Mouse (Mus musculus): ENCODE measurements around the gene Cyb561d1.
"Not testable (repeated sequence)": the region's sequence is repeated elsewhere in the genome, so short reads cannot be mapped to it uniquely, and the experiment has no call there.

The Cyb561d1 gene

GRCm38 (mm10) chr3:108200329-108201323 lies at the start of gene Cyb561d1:
TSS of gene Cyb561d1 (minus strand) at chr3:108201212.
- DNase-seq (ENCODE audit: inconsistent ontology term), result peak; percentile 97

GRCm38 (mm10) chr3:108246857-108247256 lies 45.8 kb upstream of the Cyb561d1 start:
- DNase-seq (ENCODE audit: inconsistent ontology term), result no peak

GRCm38 (mm10) chr3:108241243-108241839 lies 40.3 kb upstream of the Cyb561d1 start:
- DNase-seq (ENCODE audit: inconsistent ontology term), result no peak

DNA sequence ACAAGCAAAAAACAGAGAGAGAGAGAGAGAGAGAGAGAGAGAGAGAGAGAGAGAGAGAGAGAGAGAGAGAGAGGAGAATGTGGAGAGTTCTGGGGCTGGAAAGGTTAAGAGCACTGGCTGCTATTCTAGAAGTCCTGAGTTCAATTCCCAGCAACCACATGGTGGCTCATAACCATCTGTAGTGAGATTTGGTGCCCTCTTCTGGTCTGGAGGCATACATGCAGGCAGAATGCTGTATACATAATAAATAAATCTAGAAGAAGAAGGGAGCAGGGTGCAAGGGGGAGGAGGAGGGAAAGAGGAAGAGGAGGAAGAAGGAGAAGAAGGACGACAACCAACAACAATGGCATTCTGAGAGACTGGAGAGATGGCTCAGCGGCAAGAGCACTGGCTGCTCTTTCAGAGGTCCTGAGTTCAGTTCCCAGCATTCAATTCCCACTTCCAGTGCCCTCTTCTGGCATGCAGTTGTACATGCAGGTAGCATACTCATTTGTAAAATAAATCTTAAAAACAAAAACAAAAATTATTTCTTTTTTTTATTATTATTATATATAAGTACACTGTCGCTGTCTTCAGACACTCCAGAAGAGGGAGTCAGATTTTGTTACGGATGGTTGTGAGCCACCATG lies 36.6 kb upstream of the Cyb561d1 start:
- not testable (repeated sequence) for DNase-seq (ENCODE audit: inconsistent ontology term)

- DNase-seq (ENCODE audit: inconsistent ontology term), result no peak
These were observed 30.6 kb upstream of the Cyb561d1 start for GRCm38 (mm10) chr3:108231646-108232045.

DNA sequence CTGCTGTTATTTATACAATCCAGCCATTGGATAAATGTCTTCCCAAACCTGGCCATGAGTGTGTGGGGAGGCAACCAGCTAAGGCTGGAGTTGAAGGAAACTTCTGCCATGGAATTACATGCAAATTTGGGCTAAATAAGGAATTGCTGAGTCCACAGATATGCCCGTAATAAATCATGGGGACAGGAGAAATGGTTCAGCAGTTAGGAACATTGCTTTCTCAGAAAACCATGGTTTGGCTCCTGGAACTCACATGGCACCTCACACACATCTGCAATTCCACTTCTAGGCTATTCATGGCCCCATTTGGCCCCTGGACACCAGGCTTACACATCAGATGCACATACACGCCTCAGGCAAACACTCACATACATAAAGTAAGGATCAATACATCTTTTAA lies 26.5 kb upstream of the Cyb561d1 start:
- DNase-seq (ENCODE audit: inconsistent ontology term), result no peak

- DNase-seq (ENCODE audit: inconsistent ontology term), result no peak
These were observed 25.7 kb upstream of the Cyb561d1 start, which contains the start of gene Sypl2 for GRCm38 (mm10) chr3:108226558-108227350. TSS of gene Sypl2 (minus strand) at chr3:108226648.

- no peak for DNase-seq (ENCODE audit: inconsistent ontology term)
These were observed 24.9 kb upstream of the Cyb561d1 start for GRCm38 (mm10) chr3:108225711-108226557.

DNA sequence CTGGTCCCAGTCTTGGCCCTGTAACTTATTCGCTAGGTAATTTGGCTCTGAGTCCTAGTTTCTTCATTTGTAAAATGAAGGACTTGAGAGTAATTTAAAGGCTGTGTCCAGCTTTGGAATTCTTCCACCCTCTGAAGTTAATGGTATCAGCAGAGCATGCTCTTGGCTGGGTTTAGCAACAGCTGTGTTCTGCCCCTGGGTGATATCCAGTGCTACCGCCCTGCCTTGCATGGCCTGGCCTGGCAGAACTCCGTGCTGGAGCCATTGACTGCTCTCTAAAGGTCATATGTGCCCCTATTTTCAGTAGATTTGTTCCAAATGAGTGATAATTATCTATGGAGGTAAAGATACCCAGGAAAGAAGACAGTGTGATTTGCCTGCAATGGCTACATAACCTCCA lies 19.6 kb upstream of the Cyb561d1 start:
- DNase-seq (ENCODE audit: inconsistent ontology term), result no peak

DNA sequence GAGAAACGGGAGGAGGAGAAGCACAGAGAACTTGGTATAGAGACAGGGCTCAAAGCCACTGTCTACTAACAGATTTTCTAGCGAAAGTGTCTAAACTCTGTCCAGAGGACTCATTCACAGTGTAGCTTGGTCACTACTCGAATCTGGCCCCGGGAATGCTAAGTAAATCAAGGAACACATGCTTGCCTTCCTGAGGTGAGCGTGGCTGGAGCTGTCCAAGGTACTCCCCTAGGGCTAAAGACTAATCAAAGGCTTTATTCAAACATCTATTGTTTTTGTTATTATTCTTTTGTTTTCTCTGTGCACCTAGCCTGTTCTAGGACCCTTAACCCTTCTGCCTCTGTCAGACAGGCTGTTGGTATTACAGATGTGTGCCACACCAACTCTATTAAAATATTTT lies 13.7 kb upstream of the Cyb561d1 start:
- no peak for DNase-seq (ENCODE audit: inconsistent ontology term)

- no peak for DNase-seq (ENCODE audit: inconsistent ontology term)
These were observed 11.4 kb upstream of the Cyb561d1 start for GRCm38 (mm10) chr3:108212406-108212805.

DNA sequence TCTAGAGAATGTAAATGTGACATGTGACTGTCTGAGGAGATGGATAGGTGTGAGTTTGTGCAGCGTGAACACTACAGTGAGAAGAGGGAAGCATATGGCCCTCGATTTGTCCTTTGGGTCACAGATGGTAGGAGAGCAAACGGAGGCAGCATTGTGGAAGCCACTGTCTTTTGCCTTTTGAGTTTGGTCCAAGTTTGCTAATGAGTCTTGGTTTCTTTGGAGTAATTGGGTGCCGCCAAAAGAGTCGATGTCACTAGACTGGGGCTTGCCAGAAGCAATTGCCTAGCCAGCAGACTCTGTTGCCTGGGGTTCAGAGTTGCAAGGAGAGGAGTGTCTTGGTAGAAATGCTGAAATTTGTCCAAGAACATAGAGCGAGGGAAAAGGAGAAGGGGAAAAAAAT lies 10.8 kb upstream of the Cyb561d1 start:
- DNase-seq (ENCODE audit: inconsistent ontology term), result no peak

DNA sequence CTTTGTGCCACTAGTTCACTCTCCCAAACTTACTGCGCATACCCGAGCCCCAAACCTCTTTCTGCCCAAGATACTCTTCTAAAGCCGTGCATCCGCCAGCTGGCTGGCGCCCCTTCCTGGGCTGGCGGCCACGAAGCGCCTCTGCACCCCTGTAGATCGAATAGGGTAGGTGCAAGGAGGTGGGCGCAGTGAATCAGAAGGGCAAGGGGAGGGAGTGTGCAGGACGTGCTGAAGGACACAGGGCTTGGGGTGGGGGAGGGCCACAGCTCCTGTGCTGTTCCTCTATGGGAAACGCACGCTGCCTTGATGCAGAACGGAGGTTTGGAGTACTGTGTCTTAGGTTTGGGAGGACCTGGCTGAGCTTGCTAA lies 9.7 kb upstream of the Cyb561d1 start, which contains the start of gene Atxn7l2:
Atxn7l2 (minus strand) TSS at position 164 of the 369 bp plus-strand sequence.
- no peak for DNase-seq (ENCODE audit: inconsistent ontology term)

DNA sequence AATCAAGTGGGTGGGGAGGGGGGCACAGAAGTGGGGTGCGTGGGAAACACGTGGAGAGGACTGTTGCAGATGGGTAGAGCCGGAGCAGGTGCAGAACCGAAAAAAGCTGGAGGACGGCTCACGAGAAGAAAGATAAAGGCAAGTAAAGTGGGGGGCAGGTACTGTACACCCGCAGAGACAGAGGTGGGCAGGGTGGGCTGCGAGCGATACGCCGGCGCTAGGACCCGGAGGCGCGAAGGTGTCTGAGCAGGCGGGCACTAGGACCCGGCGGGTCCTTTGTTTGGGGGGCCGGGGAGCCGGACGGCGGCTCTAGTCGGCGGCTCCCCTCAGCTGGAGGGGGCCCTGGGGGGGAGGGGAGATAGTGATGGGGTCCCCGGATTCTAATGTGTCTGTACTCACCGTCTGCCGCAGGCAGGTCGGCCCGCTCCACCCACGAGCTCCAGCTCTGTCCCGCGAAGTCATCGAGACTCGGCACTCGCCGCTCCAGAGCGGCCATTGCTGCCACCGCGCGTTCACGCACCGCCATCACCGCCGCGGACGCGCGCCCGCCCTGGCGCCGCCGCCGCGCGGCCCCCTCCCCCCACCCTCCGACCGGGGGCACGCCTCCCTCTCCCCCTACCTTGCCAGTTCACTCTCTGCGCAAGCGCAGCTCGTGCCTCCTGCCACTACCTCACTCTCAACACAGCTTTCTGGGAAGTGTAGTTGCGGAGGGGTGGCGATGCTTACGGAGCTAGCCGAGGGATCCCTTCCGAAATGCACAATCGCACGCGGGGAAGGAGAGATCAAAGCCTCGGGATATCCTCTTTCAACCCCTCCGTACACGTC lies 9.1 kb upstream of the Cyb561d1 start:
- peak; percentile 95 for DNase-seq (ENCODE audit: inconsistent ontology term)

DNA sequence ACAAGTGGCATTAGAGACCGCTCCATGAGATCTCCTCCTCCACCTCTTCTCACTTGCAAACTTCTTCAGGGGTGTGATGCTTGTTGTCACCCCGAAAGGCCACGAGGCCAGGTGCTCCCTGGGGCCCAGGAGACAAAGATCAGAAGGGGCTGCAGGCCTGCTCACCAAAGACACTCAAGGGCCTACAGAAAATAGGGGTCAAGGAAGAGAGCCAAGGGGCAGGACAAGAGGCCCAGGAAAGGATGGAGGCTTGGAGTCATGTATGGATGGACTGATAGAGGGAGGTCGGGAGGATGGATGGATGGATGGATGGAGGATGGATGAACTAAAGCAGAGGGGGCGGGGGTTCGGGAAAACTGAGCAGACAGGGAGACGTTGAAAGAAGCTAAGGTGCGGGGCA lies 8.5 kb upstream of the Cyb561d1 start:
- no peak for DNase-seq (ENCODE audit: inconsistent ontology term)

DNA sequence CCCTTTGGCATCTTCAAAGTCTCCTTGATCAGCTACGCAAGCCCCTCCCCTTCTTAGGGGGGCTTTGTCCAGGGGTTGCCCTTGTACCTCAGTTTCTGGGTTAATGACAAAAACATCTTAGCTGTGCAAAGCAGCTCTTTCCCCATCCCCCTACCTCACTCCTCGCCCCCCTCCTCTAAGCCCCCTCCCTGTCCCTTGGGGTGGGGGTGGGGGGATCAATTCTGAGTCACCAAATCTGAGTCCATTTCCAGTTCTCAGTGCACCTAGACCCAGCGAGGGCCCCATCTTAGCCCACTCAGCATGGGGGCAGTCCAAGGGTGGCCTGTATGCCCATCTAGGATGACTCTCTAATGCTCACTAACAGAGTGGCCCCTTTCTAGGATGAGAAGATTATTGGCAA lies 8.0 kb upstream of the Cyb561d1 start:
- no peak for DNase-seq (ENCODE audit: inconsistent ontology term)

GRCm38 (mm10) chr3:108206731-108207375 lies 5.8 kb upstream of the Cyb561d1 start:
- DNase-seq (ENCODE audit: inconsistent ontology term), result no peak

DNA sequence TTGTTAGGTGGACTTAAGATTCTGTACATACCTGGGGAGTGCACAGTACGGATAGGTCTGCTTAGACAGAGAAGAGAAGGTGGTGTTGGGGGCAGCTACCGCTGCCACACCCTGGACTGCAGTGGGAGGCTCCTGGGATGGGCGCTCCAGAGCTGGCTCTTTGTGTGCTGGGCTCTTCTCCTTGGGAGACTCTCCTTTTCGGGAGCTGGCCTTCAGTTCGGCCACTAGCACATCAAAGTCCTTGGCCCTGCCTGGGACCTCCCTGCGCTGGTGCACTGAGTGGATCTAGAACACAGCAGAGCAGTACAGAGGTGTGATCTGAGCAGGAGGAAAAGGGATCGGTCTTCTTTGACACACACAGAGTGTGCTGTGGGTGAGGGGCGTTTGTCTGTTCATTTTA lies 4.6 kb upstream of the Cyb561d1 start:
- no peak for DNase-seq (ENCODE audit: inconsistent ontology term)

DNA sequence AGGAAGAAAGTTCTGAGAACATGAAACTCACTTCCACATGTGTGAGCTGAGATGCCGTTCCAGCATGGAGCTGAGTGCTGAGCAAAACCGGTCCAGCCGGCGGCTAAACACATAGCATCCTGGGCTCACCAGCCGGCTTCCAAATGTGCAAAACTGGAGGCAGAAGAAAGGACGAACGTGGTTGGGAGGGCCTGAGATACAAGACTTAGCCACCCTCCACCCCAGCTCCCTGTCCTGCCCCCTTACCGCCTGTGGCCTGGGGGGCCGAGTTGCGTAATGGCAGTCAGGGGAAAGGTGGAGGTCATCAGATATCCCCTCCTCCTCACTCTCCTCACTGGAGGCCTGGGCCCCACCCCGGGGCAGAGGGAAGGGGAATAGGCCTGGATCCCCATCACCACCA lies 3.5 kb upstream of the Cyb561d1 start:
- DNase-seq (ENCODE audit: inconsistent ontology term), result no peak
